Mouse (Mus musculus): ENCODE results near the gene Dlg2. TPM values are rescaled to one million over a fixed set of nuclear protein-coding genes. Genes with fewer than 3 reads are reported as not detected.

The Dlg2 gene
- polyA plus RNA-seq, 1 experiment from 2014 or later = 18.6 TPM

- H3K9ac ChIP-seq = no peak overlapping the region
Observed at GRCm38 (mm10) chr7:92100847-92101246, 1624.4 kb downstream of the Dlg2 start.

DNA sequence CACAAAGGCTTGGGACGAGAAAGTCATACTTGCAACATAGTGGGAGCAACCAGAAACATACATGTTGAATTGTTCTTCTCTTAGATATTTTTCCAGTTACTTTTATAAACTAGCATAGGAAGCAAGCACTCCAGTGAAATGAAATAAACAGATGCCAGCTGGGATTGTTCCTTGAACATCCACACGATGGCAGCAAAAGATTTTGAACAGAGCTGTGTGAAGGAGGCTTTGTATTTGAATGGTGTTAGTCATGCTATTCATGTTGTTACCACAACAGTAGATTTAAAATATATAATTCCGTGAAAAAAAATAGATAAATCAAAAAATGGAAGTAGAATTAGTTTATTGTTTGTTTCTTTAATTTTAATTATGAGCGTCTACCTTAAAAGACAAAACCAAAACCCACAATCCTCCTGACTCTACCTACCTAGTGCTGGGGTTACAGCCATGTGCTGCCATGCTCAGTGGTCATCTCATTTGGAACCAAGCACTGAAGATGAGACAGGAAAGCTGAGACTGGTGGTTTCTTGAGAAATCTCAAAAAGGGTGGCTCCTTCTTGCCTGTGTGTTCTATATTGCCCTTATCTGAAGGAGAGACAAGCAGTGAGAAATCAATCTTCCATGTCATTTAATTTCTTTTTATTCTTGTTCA is 1626.5 kb downstream of the Dlg2 start:
- no peaks in the 10 kb centered on the region for H3K9me3 ChIP-seq
- H3K9ac ChIP-seq = no peak overlapping the region
- 22% methylated on average over 4 of the region's 4 CpGs for WGBS
- no peak overlapping the region for H3K27ac ChIP-seq
- ATAC-seq (ENCODE audit: low FRiP score) = peak; percentile 86
- H3K4me2 ChIP-seq = no peak overlapping the region
- no peak overlapping the region for H3K4me3 ChIP-seq
- H3K4me1 ChIP-seq (replicated peaks) = 0 out of 2 replicates have a peak, but pooled peaks cover 5% of the 10 kb centered on the region
- no peaks in the 10 kb centered on the region for H3K36me3 ChIP-seq
- H3K27me3 ChIP-seq = no peaks in the 10 kb centered on the region

More at GRCm38 (mm10) chr7:92100847-92101246, 1624.4 kb downstream of the Dlg2 start:
- Histone ChIP-seq H3K27ac (peak overlapping the region; percentile 36; the same call in 1 of the 2 replicates), H3K27me3 (no peaks in the 10 kb centered on the region), H3K9me3 (no peaks in the 10 kb centered on the region), H3K36me3 (no peaks in the 10 kb centered on the region), H3K4me1 (replicated peaks) (0 out of 2 replicates have a peak, but pooled peaks cover 5% of the 10 kb centered on the region), H3K4me3 (no peak overlapping the region), H3K4me2 (no peak overlapping the region)
- ATAC-seq (ENCODE audit: low FRiP score) = 0 out of 2 replicates have a peak, but pooled peaks have one; percentile 16
- WGBS = 70% methylated on average over 2 of the region's 2 CpGs

DNA sequence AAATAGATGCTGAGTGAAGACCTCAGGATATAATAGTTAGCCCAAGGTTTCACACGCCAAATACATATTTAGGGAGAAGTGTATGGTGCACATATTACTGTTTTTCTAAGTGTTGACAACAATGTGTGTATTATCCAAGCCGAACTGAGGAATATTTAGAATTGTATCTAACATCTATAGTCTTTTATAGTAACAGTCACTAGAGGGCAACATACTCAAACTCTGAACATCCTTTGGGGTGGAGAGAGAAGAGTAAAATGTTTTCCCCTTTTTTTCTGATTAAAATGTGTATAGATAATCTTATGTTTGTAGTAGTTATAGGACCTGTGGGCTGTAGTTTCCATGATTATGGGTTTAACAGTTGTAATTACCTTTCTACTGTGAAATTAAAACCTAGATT is 1629.0 kb downstream of the Dlg2 start:
- Histone ChIP-seq H3K27ac (no peak overlapping the region), H3K9me3 (no peaks in the 10 kb centered on the region), H3K27me3 (no peaks in the 10 kb centered on the region), H3K9ac (no peak overlapping the region), H3K4me2 (no peak overlapping the region), H3K4me1 (replicated peaks) (0 out of 2 replicates have a peak, but pooled peaks cover 5% of the 10 kb centered on the region), H3K4me3 (no peak overlapping the region), H3K36me3 (no peaks in the 10 kb centered on the region)
- WGBS = 38% methylated on average over 2 of the region's 2 CpGs
- ATAC-seq (ENCODE audit: low FRiP score) = peak; percentile 19; the same call in 1 of the 2 replicates

- peak; percentile 18; the same call in 1 of the 2 replicates for ATAC-seq (ENCODE audit: low FRiP score)
- H3K27me3 ChIP-seq = no peaks in the 10 kb centered on the region
- H3K4me2 ChIP-seq = no peak overlapping the region
- H3K9me3 ChIP-seq = no peaks in the 10 kb centered on the region
- H3K36me3 ChIP-seq = no peaks in the 10 kb centered on the region
- H3K4me1 ChIP-seq (replicated peaks) = 0 out of 2 replicates have a peak, but pooled peaks cover 5% of the 10 kb centered on the region
- 93% methylated on average over 2 of the region's 2 CpGs for WGBS
- H3K9ac ChIP-seq = no peak overlapping the region; the same call in 1 of the 2 replicates
- H3K4me3 ChIP-seq = no peak overlapping the region
- H3K27ac ChIP-seq = no peak overlapping the region
Observed at GRCm38 (mm10) chr7:92105956-92106355, 1629.5 kb downstream of the Dlg2 start.

DNA sequence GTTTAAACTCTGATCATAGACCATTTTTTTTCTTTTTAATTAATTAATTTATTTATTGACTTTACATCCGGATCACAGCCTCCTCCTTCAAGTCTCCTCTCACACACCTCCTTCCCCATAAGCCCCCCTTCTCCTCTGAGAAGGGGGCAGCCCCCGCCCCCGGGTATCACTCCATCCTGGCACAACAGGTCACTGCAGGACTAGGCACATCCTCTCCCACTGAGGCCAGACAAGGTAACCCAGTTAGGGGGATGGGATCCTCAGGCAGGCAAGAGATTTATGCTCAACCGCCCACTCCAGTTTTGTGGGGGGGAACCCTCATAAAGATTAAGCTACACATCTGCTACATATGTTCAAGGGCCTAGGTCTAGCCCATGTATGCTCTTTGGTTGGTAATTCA is 1636.6 kb downstream of the Dlg2 start:
- no peaks in the 10 kb centered on the region for H3K9me3 ChIP-seq
- no peak for ATAC-seq (ENCODE audit: low FRiP score)
- WGBS = 84% methylated on average over 4 of the region's 4 CpGs

GRCm38 (mm10) chr7:92115237-92115871 is 1638.9 kb downstream of the Dlg2 start:
- ATAC-seq (ENCODE audit: low FRiP score) = no peak
- H3K4me3 ChIP-seq = no peak overlapping the region
- H3K9ac ChIP-seq = no peak overlapping the region
- H3K36me3 ChIP-seq = no peaks in the 10 kb centered on the region
- H3K27ac ChIP-seq = no peak overlapping the region
- WGBS = 88% methylated on average over 5 of the region's 5 CpGs
- no peak overlapping the region for H3K4me2 ChIP-seq
- no peaks in the 10 kb centered on the region for H3K4me1 ChIP-seq (replicated peaks)
- no peaks in the 10 kb centered on the region for H3K9me3 ChIP-seq
- H3K27me3 ChIP-seq = no peaks in the 10 kb centered on the region

More for the DNA sequence above, 1636.6 kb downstream of the Dlg2 start:
- Histone ChIP-seq H3K36me3 (no peaks in the 10 kb centered on the region), H3K27ac (no peak overlapping the region), H3K27me3 (no peaks in the 10 kb centered on the region), H3K9ac (no peak overlapping the region), H3K4me1 (replicated peaks) (no peaks in the 10 kb centered on the region), H3K4me2 (no peak overlapping the region), H3K4me3 (no peak overlapping the region)

DNA sequence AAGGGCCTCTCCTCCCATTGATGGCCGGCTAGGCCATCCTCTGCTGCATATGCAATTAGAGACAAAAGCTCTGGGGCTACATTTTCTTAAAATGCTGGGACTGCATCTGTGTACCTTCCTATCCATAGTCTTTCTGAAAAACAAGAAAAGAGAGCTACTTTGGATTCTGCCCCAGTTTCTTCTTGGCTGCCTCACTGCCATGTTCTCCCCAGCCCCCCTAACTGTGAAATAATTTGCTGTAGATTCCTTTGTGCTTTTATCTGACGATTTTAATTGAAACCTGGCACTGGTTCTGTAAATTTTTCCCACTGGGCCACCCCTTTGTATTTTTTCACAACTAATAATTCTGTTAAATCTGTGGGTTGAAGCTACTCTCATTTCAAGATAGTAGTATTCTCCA is 1646.8 kb downstream of the Dlg2 start:
- no peak for ATAC-seq (ENCODE audit: low FRiP score)
- Histone ChIP-seq H3K4me3 (no peak overlapping the region), H3K36me3 (no peaks in the 10 kb centered on the region), H3K27me3 (no peaks in the 10 kb centered on the region), H3K4me2 (no peak overlapping the region), H3K27ac (no peak overlapping the region; the same call in 1 of the 2 replicates), H3K9ac (no peak overlapping the region), H3K4me1 (replicated peaks) (no peaks in the 10 kb centered on the region), H3K9me3 (no peaks in the 10 kb centered on the region)
- WGBS = 60% methylated on average over 2 of the region's 2 CpGs

- Histone ChIP-seq H3K9me3 (no peaks in the 10 kb centered on the region), H3K4me2 (no peak overlapping the region), H3K4me1 (replicated peaks) (no peaks in the 10 kb centered on the region), H3K36me3 (no peaks in the 10 kb centered on the region), H3K4me3 (no peak overlapping the region), H3K27ac (no peak overlapping the region), H3K9ac (no peak overlapping the region), H3K27me3 (no peaks in the 10 kb centered on the region)
- WGBS = 67% methylated on average over 3 of the region's 3 CpGs
- no peak for ATAC-seq (ENCODE audit: low FRiP score)
Observed at GRCm38 (mm10) chr7:92125886-92126285, 1649.4 kb downstream of the Dlg2 start.

GRCm38 (mm10) chr7:92134301-92134700 is 1657.8 kb downstream of the Dlg2 start:
- H3K27me3 ChIP-seq = no peaks in the 10 kb centered on the region
- H3K36me3 ChIP-seq = no peaks in the 10 kb centered on the region
- no peak overlapping the region for H3K4me2 ChIP-seq
- no peaks in the 10 kb centered on the region for H3K4me1 ChIP-seq (replicated peaks)
- no peak overlapping the region for H3K4me3 ChIP-seq
- no peak overlapping the region for H3K9ac ChIP-seq
- no peak for ATAC-seq (ENCODE audit: low FRiP score)
- 90% methylated on average over 3 of the region's 3 CpGs for WGBS
- no peak overlapping the region for H3K27ac ChIP-seq
- H3K9me3 ChIP-seq = no peaks in the 10 kb centered on the region

- no peak overlapping the region for H3K4me3 ChIP-seq
- no peaks in the 10 kb centered on the region for H3K36me3 ChIP-seq
- no peaks in the 10 kb centered on the region for H3K27me3 ChIP-seq
- no peak overlapping the region for H3K4me2 ChIP-seq
- WGBS = 67% methylated on average over 2 of the region's 2 CpGs
- H3K4me1 ChIP-seq (replicated peaks) = no peaks in the 10 kb centered on the region; the same call in 1 of the 2 replicates
- H3K9me3 ChIP-seq = no peaks in the 10 kb centered on the region
- H3K9ac ChIP-seq = no peak overlapping the region
- no peak overlapping the region for H3K27ac ChIP-seq
- no peak for ATAC-seq (ENCODE audit: low FRiP score)
Observed at GRCm38 (mm10) chr7:92135624-92136023, 1659.2 kb downstream of the Dlg2 start.

GRCm38 (mm10) chr7:92140051-92140817 is 1663.8 kb downstream of the Dlg2 start:
- Histone ChIP-seq H3K4me2 (no peak overlapping the region), H3K9ac (no peak overlapping the region), H3K4me3 (no peak overlapping the region), H3K27me3 (no peaks in the 10 kb centered on the region), H3K36me3 (no peaks in the 10 kb centered on the region), H3K4me1 (replicated peaks) (no peaks in the 10 kb centered on the region; the same call in 1 of the 2 replicates), H3K27ac (0 out of 2 replicates have a peak overlapping the region, but pooled peaks have one; percentile 30), H3K9me3 (no peaks in the 10 kb centered on the region)
- WGBS = 81% methylated on average over 9 of the region's 9 CpGs
- no peak for ATAC-seq (ENCODE audit: low FRiP score)

GRCm38 (mm10) chr7:92147499-92147898 is 1671.0 kb downstream of the Dlg2 start:
- no peaks in the 10 kb centered on the region for H3K36me3 ChIP-seq
- H3K4me3 ChIP-seq = no peak overlapping the region
- H3K9ac ChIP-seq = no peak overlapping the region
- H3K27ac ChIP-seq = no peak overlapping the region
- no peak overlapping the region for H3K4me2 ChIP-seq
- H3K9me3 ChIP-seq = no peaks in the 10 kb centered on the region
- ATAC-seq (ENCODE audit: low FRiP score) = peak; percentile 21; the same call in 1 of the 2 replicates
- 95% methylated on average over 1 of the region's 1 CpGs for WGBS
- no peaks in the 10 kb centered on the region for H3K27me3 ChIP-seq
- H3K4me1 ChIP-seq (replicated peaks) = no peaks in the 10 kb centered on the region
